Mouse (Mus musculus): ENCODE data around the gene Olfr1434. TPM values are rescaled to one million over a fixed set of nuclear protein-coding genes. Genes with fewer than 3 reads are reported as not detected.
"Not testable (repeated sequence)": the region's sequence is repeated elsewhere in the genome, so short reads cannot be mapped to it uniquely, and the experiment has no call there.

Gene Olfr1434
- not detected in 2 replicates for polyA plus RNA-seq (2014; fragmentation: Nextera tagmentation; extraction: Ambion mirVana)

- H3K36me3 ChIP-seq (ENCODE audit: control insufficient read depth, insufficient read depth, low read length): no peaks in the 10 kb centered on the region
- H3K27me3 ChIP-seq (ENCODE audit: control insufficient read depth, insufficient read depth, low read length): no peaks in the 10 kb centered on the region
- DNase-seq (ENCODE audit: low spot score) (no peak), ATAC-seq (ENCODE audit: insufficient read depth, low FRiP score, low TSS enrichment) (no peak)
- no peaks in the 10 kb centered on the region for H3K4me1 ChIP-seq (ENCODE audit: control insufficient read depth, insufficient read depth, low read length)
- no peaks in the 10 kb centered on the region for H3K9me3 ChIP-seq (ENCODE audit: control insufficient read depth, low read length)
- H3K9ac ChIP-seq (ENCODE audit: low read length): no peak within 1 kb of the TSS
- H3K27ac ChIP-seq (ENCODE audit: low read depth, low read length): no peak within 1 kb of the TSS
- no peak within 1 kb of the TSS for H3K4me3 ChIP-seq (ENCODE audit: low read depth, low read length)
- 80% methylated on average over 2 of the region's 2 CpGs for WGBS
- H3K4me2 ChIP-seq (ENCODE audit: low read depth): no peak within 1 kb of the TSS
Observed at GRCm38 (mm10) chr19:12279554-12279953, at the start of gene Olfr1434. TSS of gene Olfr1434 (plus strand) at chr19:12279854.

- not testable (repeated sequence) for H3K9ac ChIP-seq (ENCODE audit: low read length); H3K27me3 ChIP-seq (ENCODE audit: control insufficient read depth, insufficient read depth, low read length); H3K4me2 ChIP-seq (ENCODE audit: low read depth); H3K27ac ChIP-seq (ENCODE audit: low read depth, low read length); DNase-seq (ENCODE audit: low spot score); H3K4me3 ChIP-seq (ENCODE audit: low read depth, low read length); H3K4me1 ChIP-seq (ENCODE audit: control insufficient read depth, insufficient read depth, low read length); H3K36me3 ChIP-seq (ENCODE audit: control insufficient read depth, insufficient read depth, low read length); H3K9me3 ChIP-seq (ENCODE audit: control insufficient read depth, low read length); ATAC-seq (ENCODE audit: insufficient read depth, low FRiP score, low TSS enrichment)
Observed at GRCm38 (mm10) chr19:12232496-12232895, 47.2 kb upstream of the Olfr1434 start, which contains the start of gene Olfr1432. TSS of gene Olfr1432 (minus strand) at chr19:12232596.

- H3K4me3 ChIP-seq (ENCODE audit: low read depth, low read length): no peak within 1 kb of the TSS
- H3K27ac ChIP-seq (ENCODE audit: low read depth, low read length): no peak within 1 kb of the TSS
- no peak for DNase-seq (ENCODE audit: low spot score)
- no peak within 1 kb of the TSS for H3K4me2 ChIP-seq (ENCODE audit: low read depth)
- no peak for ATAC-seq (ENCODE audit: insufficient read depth, low FRiP score, low TSS enrichment)
- no peak within 1 kb of the TSS for H3K9ac ChIP-seq (ENCODE audit: low read length)
- 85% methylated on average over 1 of the region's 1 CpGs for WGBS
- no peaks in the 10 kb centered on the region for H3K4me1 ChIP-seq (ENCODE audit: control insufficient read depth, insufficient read depth, low read length)
- no peaks in the 10 kb centered on the region for H3K36me3 ChIP-seq (ENCODE audit: control insufficient read depth, insufficient read depth, low read length)
- H3K9me3 ChIP-seq (ENCODE audit: control insufficient read depth, low read length): no peaks in the 10 kb centered on the region
- H3K27me3 ChIP-seq (ENCODE audit: control insufficient read depth, insufficient read depth, low read length): no peaks in the 10 kb centered on the region
Observed at GRCm38 (mm10) chr19:12241559-12241958, 38.1 kb upstream of the Olfr1434 start, which contains the start of gene Olfr262. TSS of gene Olfr262 (minus strand) at chr19:12241659.

GRCm38 (mm10) chr19:12260732-12261131, 18.9 kb upstream of the Olfr1434 start, which contains the start of gene Olfr235:
TSS of gene Olfr235 (plus strand) at chr19:12261032.
- 65% methylated on average over 1 of the region's 1 CpGs for WGBS
- Histone ChIP-seq H3K9ac (ENCODE audit: low read length) (no peak within 1 kb of the TSS), H3K36me3 (ENCODE audit: control insufficient read depth, insufficient read depth, low read length) (no peaks in the 10 kb centered on the region), H3K4me1 (ENCODE audit: control insufficient read depth, insufficient read depth, low read length) (no peaks in the 10 kb centered on the region), H3K4me2 (ENCODE audit: low read depth) (no peak within 1 kb of the TSS), H3K4me3 (ENCODE audit: low read depth, low read length) (no peak within 1 kb of the TSS), H3K27me3 (ENCODE audit: control insufficient read depth, insufficient read depth, low read length) (no peaks in the 10 kb centered on the region), H3K27ac (ENCODE audit: low read depth, low read length) (no peak within 1 kb of the TSS), H3K9me3 (ENCODE audit: control insufficient read depth, low read length) (no peaks in the 10 kb centered on the region)
- ATAC-seq (ENCODE audit: insufficient read depth, low FRiP score, low TSS enrichment) (no peak), DNase-seq (ENCODE audit: low spot score) (no peak)

- Histone ChIP-seq H3K4me3 (ENCODE audit: low read depth, low read length) (no peak overlapping the region), H3K9ac (ENCODE audit: low read length) (no peak overlapping the region), H3K4me2 (ENCODE audit: low read depth) (no peak overlapping the region), H3K27me3 (ENCODE audit: control insufficient read depth, insufficient read depth, low read length) (no peaks in the 10 kb centered on the region), H3K9me3 (ENCODE audit: control insufficient read depth, low read length) (no peaks in the 10 kb centered on the region; the same call in 1 of the 2 replicates), H3K4me1 (ENCODE audit: control insufficient read depth, insufficient read depth, low read length) (no peaks in the 10 kb centered on the region), H3K27ac (ENCODE audit: low read depth, low read length) (no peak overlapping the region), H3K36me3 (ENCODE audit: control insufficient read depth, insufficient read depth, low read length) (no peaks in the 10 kb centered on the region)
- ATAC-seq (ENCODE audit: insufficient read depth, low FRiP score, low TSS enrichment): no peak
- no peak for DNase-seq (ENCODE audit: low spot score)
Observed at GRCm38 (mm10) chr19:12292979-12293378, 13.3 kb downstream of the Olfr1434 start.

DNA sequence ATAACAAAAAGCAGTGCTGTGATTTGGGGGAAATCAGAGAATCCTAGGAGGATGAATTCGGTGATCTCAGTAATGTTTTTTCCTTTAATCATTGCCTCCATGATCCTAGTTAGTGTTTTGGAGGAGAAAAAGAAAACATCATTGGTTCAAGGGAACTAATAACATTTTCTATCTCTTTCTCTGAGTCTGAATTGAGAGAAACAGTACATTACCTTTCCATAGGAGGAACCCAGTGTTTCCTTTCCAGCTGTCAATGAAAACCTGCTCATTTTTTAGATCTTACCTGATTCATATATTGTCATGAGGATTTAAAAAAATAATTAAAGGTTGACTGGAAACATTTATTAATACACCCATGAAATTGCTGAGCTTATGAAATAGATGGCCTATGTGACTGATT, 19.4 kb downstream of the Olfr1434 start, which contains the start of gene Olfr1436:
TSS of gene Olfr1436 (minus strand) at position 101 of the 400 bp plus-strand sequence.
- 83% methylated on average over 1 of the region's 1 CpGs for WGBS
- not testable (repeated sequence) for H3K4me1 ChIP-seq (ENCODE audit: control insufficient read depth, insufficient read depth, low read length); H3K9ac ChIP-seq (ENCODE audit: low read length); H3K4me2 ChIP-seq (ENCODE audit: low read depth); H3K27me3 ChIP-seq (ENCODE audit: control insufficient read depth, insufficient read depth, low read length); H3K9me3 ChIP-seq (ENCODE audit: control insufficient read depth, low read length); ATAC-seq (ENCODE audit: insufficient read depth, low FRiP score, low TSS enrichment); H3K27ac ChIP-seq (ENCODE audit: low read depth, low read length); H3K36me3 ChIP-seq (ENCODE audit: control insufficient read depth, insufficient read depth, low read length); H3K4me3 ChIP-seq (ENCODE audit: low read depth, low read length); DNase-seq (ENCODE audit: low spot score)

DNA sequence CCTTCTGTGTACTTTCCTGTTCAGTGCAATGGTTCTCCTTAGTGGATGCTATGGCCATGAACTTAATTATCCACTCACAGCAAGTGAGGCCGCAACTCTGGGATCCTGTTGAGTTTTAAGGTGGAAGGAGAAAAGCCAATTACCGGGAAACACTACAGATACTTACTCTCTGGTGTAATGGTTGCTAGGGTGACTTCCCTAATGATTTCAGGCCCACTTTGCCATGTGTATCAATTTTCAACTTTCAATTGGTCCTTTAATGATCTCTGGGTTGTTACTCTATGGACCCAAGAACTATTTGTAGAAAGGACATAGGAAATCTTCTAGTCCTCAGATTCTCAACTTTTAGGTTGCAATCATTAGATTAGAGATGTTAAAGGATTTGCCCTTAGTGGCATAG, 45.3 kb downstream of the Olfr1434 start, which contains the start of gene Olfr1437:
TSS of gene Olfr1437 (minus strand) at position 101 of the 400 bp plus-strand sequence.
- Histone ChIP-seq H3K4me3 (ENCODE audit: low read depth, low read length) (no peak within 1 kb of the TSS), H3K4me2 (ENCODE audit: low read depth) (no peak within 1 kb of the TSS), H3K27me3 (ENCODE audit: control insufficient read depth, insufficient read depth, low read length) (no peaks in the 10 kb centered on the region), H3K9me3 (ENCODE audit: control insufficient read depth, low read length) (no peaks in the 10 kb centered on the region), H3K4me1 (ENCODE audit: control insufficient read depth, insufficient read depth, low read length) (no peaks in the 10 kb centered on the region), H3K36me3 (ENCODE audit: control insufficient read depth, insufficient read depth, low read length) (no peaks in the 10 kb centered on the region), H3K9ac (ENCODE audit: low read length) (no peak within 1 kb of the TSS), H3K27ac (ENCODE audit: low read depth, low read length) (no peak within 1 kb of the TSS)
- DNase-seq (ENCODE audit: low spot score) (no peak), ATAC-seq (ENCODE audit: insufficient read depth, low FRiP score, low TSS enrichment) (no peak)
- 83% methylated on average over 2 of the region's 2 CpGs for WGBS

Other genes with a start within 250 kb of the Olfr1434 start
- gene Olfr1423, start 238.5 kb upstream of the Olfr1434 start, polyA plus RNA-seq (2014; fragmentation: Nextera tagmentation; extraction: Ambion mirVana): not detected in 2 replicates
- not detected in 2 replicates for gene Olfr1424, start 217.2 kb upstream of the Olfr1434 start, polyA plus RNA-seq (2014; fragmentation: Nextera tagmentation; extraction: Ambion mirVana)
- gene Olfr1425, start 202.1 kb upstream of the Olfr1434 start, polyA plus RNA-seq (2014; fragmentation: Nextera tagmentation; extraction: Ambion mirVana): not detected in 2 replicates
- not detected in 2 replicates for gene Olfr1426, start 187.8 kb upstream of the Olfr1434 start, polyA plus RNA-seq (2014; fragmentation: Nextera tagmentation; extraction: Ambion mirVana)
- not detected in 2 replicates for gene Olfr1427, start 176.5 kb upstream of the Olfr1434 start, polyA plus RNA-seq (2014; fragmentation: Nextera tagmentation; extraction: Ambion mirVana)
- not detected in 2 replicates for gene Olfr1428, start 164.0 kb upstream of the Olfr1434 start, polyA plus RNA-seq (2014; fragmentation: Nextera tagmentation; extraction: Ambion mirVana)
- not detected in 2 replicates for gene Olfr76, start 156.7 kb upstream of the Olfr1434 start, polyA plus RNA-seq (2014; fragmentation: Nextera tagmentation; extraction: Ambion mirVana)
- not detected in 2 replicates for gene Olfr1555-ps1, start 109.7 kb upstream of the Olfr1434 start, polyA plus RNA-seq (2014; fragmentation: Nextera tagmentation; extraction: Ambion mirVana)
- gene Olfr1431, start 79.2 kb upstream of the Olfr1434 start, polyA plus RNA-seq (2014; fragmentation: Nextera tagmentation; extraction: Ambion mirVana): not detected in 2 replicates
- not detected in 2 replicates for gene Olfr1432, start 47.3 kb upstream of the Olfr1434 start, polyA plus RNA-seq (2014; fragmentation: Nextera tagmentation; extraction: Ambion mirVana)
- not detected in 2 replicates for gene Olfr262, start 38.2 kb upstream of the Olfr1434 start, polyA plus RNA-seq (2014; fragmentation: Nextera tagmentation; extraction: Ambion mirVana)
- not detected in 2 replicates for gene Olfr235, start 18.8 kb upstream of the Olfr1434 start, polyA plus RNA-seq (2014; fragmentation: Nextera tagmentation; extraction: Ambion mirVana)
- gene Olfr1436, start 19.3 kb downstream of the Olfr1434 start, polyA plus RNA-seq (2014; fragmentation: Nextera tagmentation; extraction: Ambion mirVana): not detected in 2 replicates
- gene Olfr1437, start 45.2 kb downstream of the Olfr1434 start, polyA plus RNA-seq (2014; fragmentation: Nextera tagmentation; extraction: Ambion mirVana): not detected in 2 replicates
- gene Olfr1438-ps1, start 56.1 kb downstream of the Olfr1434 start, polyA plus RNA-seq (2014; fragmentation: Nextera tagmentation; extraction: Ambion mirVana): not detected in 2 replicates
- gene Olfr1440, start 107.4 kb downstream of the Olfr1434 start, polyA plus RNA-seq (2014; fragmentation: Nextera tagmentation; extraction: Ambion mirVana): not detected in 2 replicates
- not detected in 2 replicates for gene Olfr1441, start 137.6 kb downstream of the Olfr1434 start, polyA plus RNA-seq (2014; fragmentation: Nextera tagmentation; extraction: Ambion mirVana)
- gene Pfpl, start 148.1 kb downstream of the Olfr1434 start, polyA plus RNA-seq (2014; fragmentation: Nextera tagmentation; extraction: Ambion mirVana): not detected in 2 replicates
- 1.1 and 1.2 TPM in 2 replicates for gene Mpeg1, start 180.9 kb downstream of the Olfr1434 start, polyA plus RNA-seq (2014; fragmentation: Nextera tagmentation; extraction: Ambion mirVana)
- 60.1 and 71.8 TPM in 2 replicates for gene Dtx4, start 221.6 kb downstream of the Olfr1434 start, polyA plus RNA-seq (2014; fragmentation: Nextera tagmentation; extraction: Ambion mirVana)

All from neural tube, embryonic 11.5 days (tissue).